In the genomic region with DNA sequence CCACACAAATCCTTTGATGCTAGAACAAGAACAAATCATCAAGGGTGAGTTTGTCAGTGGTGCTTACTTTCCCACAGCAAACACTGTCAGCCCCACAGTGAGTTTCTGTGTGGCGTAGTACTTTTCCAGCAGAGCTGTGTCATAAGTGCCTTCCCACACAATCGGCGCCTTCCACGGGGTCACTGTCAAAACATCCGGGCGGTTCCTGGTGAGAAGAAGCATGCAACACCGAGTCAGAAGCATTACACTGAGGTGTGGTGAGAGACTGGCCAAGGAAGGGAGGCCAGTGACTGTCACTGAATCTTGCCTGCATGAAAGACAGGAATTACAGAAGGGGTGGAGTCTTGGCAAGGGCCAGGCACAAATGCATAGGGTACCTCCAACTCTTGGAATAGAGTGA, we compare ENCODE assay signal across 27 mouse cellular contexts. TPM values are rescaled to one million over a fixed set of nuclear protein-coding genes. Genes with fewer than 3 reads are reported as not detected.
DNase-seq lines count a peak whose midpoint lies in the region; ATAC-seq lines count a peak whose summit lies in the region.
"Had no signal": no experiment of that assay in that cellular context is flagged by ENCODE, and none has a peak within 500 bp of the region (broad histone marks: within the 10 kb centered on the region; RNA-seq: fewer than 3 reads in every experiment).

No protein-coding gene starts in this region.

- H3K4me2 ChIP-seq in forebrain, embryonic 11.5 days (ENCODE audit: low read depth, low read length, severe bottlenecking) = no peak overlapping the region
- H3K4me2 ChIP-seq in forebrain, embryonic 13.5 days = no peak overlapping the region
- H3K4me2 ChIP-seq in heart, embryonic 14.5 days (ENCODE audit: low read length) = no peak overlapping the region
- H3K4me2 ChIP-seq: embryonic facial prominence, embryonic 13.5 days; forebrain, embryonic 15.5 days; hindbrain, embryonic 13.5 days had no signal

- no peaks in the 10 kb centered on the region for H3K36me3 ChIP-seq in forebrain, embryonic 11.5 days (ENCODE audit: control insufficient read depth, insufficient read depth, low read length)
- no peaks in the 10 kb centered on the region for H3K36me3 ChIP-seq in forebrain, embryonic 13.5 days (ENCODE audit: poor library complexity, severe bottlenecking)
- H3K36me3 ChIP-seq in heart, embryonic 14.5 days (ENCODE audit: control insufficient read depth, insufficient read depth, low read length) = peaks cover 59% of the 10 kb centered on the region
- peaks cover 95% of the 10 kb centered on the region for H3K36me3 ChIP-seq in megakaryocyte, embryonic 14.5 days (replicated peaks; ENCODE audit: low read length)
- H3K36me3 ChIP-seq: forebrain, embryonic 15.5 days; hindbrain, embryonic 13.5 days had no signal

- WGBS in forebrain, embryonic 11.5 days = 84% methylated on average over 7 of the region's 7 CpGs
- WGBS in forebrain, embryonic 13.5 days = 84% methylated on average over 7 of the region's 7 CpGs
- 61% methylated on average over 7 of the region's 7 CpGs for WGBS in heart, embryonic 14.5 days

- H3K9me3 ChIP-seq in forebrain, embryonic 11.5 days (ENCODE audit: control insufficient read depth, low read length) = no peaks in the 10 kb centered on the region
- H3K9me3 ChIP-seq in forebrain, embryonic 13.5 days (replicated peaks) = no peaks in the 10 kb centered on the region
- H3K9me3 ChIP-seq in heart, embryonic 14.5 days (ENCODE audit: control insufficient read depth, low read length) = no peaks in the 10 kb centered on the region
- H3K9me3 ChIP-seq in megakaryocyte, embryonic 14.5 days = no peaks in the 10 kb centered on the region
- H3K9me3 ChIP-seq: embryonic facial prominence, embryonic 13.5 days; forebrain, embryonic 15.5 days; hindbrain, embryonic 13.5 days had no signal

- H3K4me3 ChIP-seq in forebrain, embryonic 11.5 days (ENCODE audit: low read depth, low read length) = no peak overlapping the region
- H3K4me3 ChIP-seq in forebrain, embryonic 13.5 days = no peak overlapping the region
- H3K4me3 ChIP-seq in heart, embryonic 14.5 days (ENCODE audit: control insufficient read depth in 1 of 2, insufficient read depth in 1 of 2, low read depth in 1 of 2, low read length in 2 of 2) = no peak overlapping the region
- H3K4me3 ChIP-seq in megakaryocyte, embryonic 14.5 days (replicated peaks) = peak overlapping the region; percentile 44
- H3K4me3 ChIP-seq: embryonic facial prominence, embryonic 13.5 days; forebrain, embryonic 15.5 days; hindbrain, embryonic 13.5 days had no signal

- no peaks in the 10 kb centered on the region for H3K4me1 ChIP-seq in forebrain, embryonic 11.5 days (replicated peaks; ENCODE audit: control insufficient read depth, insufficient read depth, low read length)
- no peaks in the 10 kb centered on the region for H3K4me1 ChIP-seq in forebrain, embryonic 13.5 days
- H3K4me1 ChIP-seq in heart, embryonic 14.5 days (ENCODE audit: control insufficient read depth in 2 of 2, insufficient read depth in 2 of 2, low read length in 2 of 2) = peaks cover 2 to 7% of the 10 kb centered on the region in 2 experiments; a peak in 1 of 4 replicates
- peaks cover 64% of the 10 kb centered on the region for H3K4me1 ChIP-seq in megakaryocyte, embryonic 14.5 days
- H3K4me1 ChIP-seq: embryonic facial prominence, embryonic 13.5 days; forebrain, embryonic 15.5 days; hindbrain, embryonic 13.5 days had no signal

- DNase-seq in forebrain, embryonic 11.5 days (ENCODE audit: low spot score) = peak; percentile 43
- DNase-seq in heart, adult 8-10 months (ENCODE audit: low spot score) = no peak
- peak; percentile 28 for DNase-seq in naive thymus-derived CD4-positive, alpha-beta T cell, adult 2 months (ENCODE audit: low read depth)
- DNase-seq in cerebellum, adult 9-10 months = no peak
- DNase-seq: adrenal gland, adult 2 months; adrenal gland, postnatal 36 days; cerebellum, adult 11 months; cerebellum, adult 9-11 months; cerebellum, postnatal 36 days; gastrocnemius, postnatal 36 days; kidney, adult 11 months; kidney, adult 9 months had no signal

- ATAC-seq in forebrain, embryonic 11.5 days (replicated peaks; ENCODE audit: low FRiP score) = no peak
- ATAC-seq in forebrain, embryonic 13.5 days = no peak
- ATAC-seq in heart, embryonic 14.5 days (ENCODE audit: insufficient number of reproducible peaks, insufficient read depth, low FRiP score, low read depth) = no peak
- no peak for ATAC-seq in megakaryocyte, adult 5-6 weeks (ENCODE audit: poor library complexity, severe bottlenecking)
- ATAC-seq: activated CD4-positive, CD25-positive, alpha-beta regulatory T cell, adult 4 months; forebrain, embryonic 15.5 days; hindbrain, postnatal 0 days had no signal

- H3K27ac ChIP-seq in forebrain, embryonic 11.5 days (ENCODE audit: low read depth, low read length) = no peak overlapping the region
- no peak overlapping the region for H3K27ac ChIP-seq in forebrain, embryonic 13.5 days
- 0 out of 4 replicates have a peak overlapping the region, but pooled peaks have one; percentile 4 to 21 for H3K27ac ChIP-seq in heart, embryonic 14.5 days (replicated peaks in 1 of 2; ENCODE audit: control insufficient read depth in 1 of 2, insufficient read depth in 1 of 2, low read depth in 2 of 2, low read length in 2 of 2)
- H3K27ac ChIP-seq: embryonic facial prominence, embryonic 13.5 days; forebrain, embryonic 15.5 days; hindbrain, embryonic 13.5 days; hindbrain, postnatal 0 days had no signal

- H3K27me3 ChIP-seq in forebrain, embryonic 11.5 days (ENCODE audit: control insufficient read depth, insufficient read depth, low read length) = no peaks in the 10 kb centered on the region
- H3K27me3 ChIP-seq in forebrain, embryonic 13.5 days = no peaks in the 10 kb centered on the region
- no peaks in the 10 kb centered on the region for H3K27me3 ChIP-seq in heart, embryonic 14.5 days (ENCODE audit: control insufficient read depth, insufficient read depth, low read length)
- H3K27me3 ChIP-seq in megakaryocyte, embryonic 14.5 days (replicated peaks) = no peaks in the 10 kb centered on the region
- H3K27me3 ChIP-seq: embryonic facial prominence, embryonic 13.5 days; forebrain, embryonic 15.5 days; hindbrain, embryonic 13.5 days had no signal

- no peak overlapping the region for H3K9ac ChIP-seq in forebrain, embryonic 11.5 days (ENCODE audit: low read length)
- no peak overlapping the region for H3K9ac ChIP-seq in forebrain, embryonic 13.5 days
- no peak overlapping the region for H3K9ac ChIP-seq in heart, embryonic 14.5 days (ENCODE audit: low read length)
- H3K9ac ChIP-seq: embryonic facial prominence, embryonic 13.5 days; forebrain, embryonic 15.5 days; hindbrain, embryonic 13.5 days had no signal

RNA-seq across cellular contexts. Expression of a gene that starts 10.9 kb away (rescaled TPM):
- polyA plus RNA-seq in forebrain, embryonic 11.5 days (2014; fragmentation: Nextera tagmentation; extraction: Ambion mirVana) = not detected in 2 replicates
- not detected in 2 replicates for polyA plus RNA-seq in forebrain, embryonic 13.5 days (2015; fragmentation: Nextera tagmentation; extraction: Ambion mirVana)
- not detected in 2 replicates for polyA plus RNA-seq in heart, embryonic 14.5 days (2014; fragmentation: Nextera tagmentation; extraction: Ambion mirVana)
- total RNA-seq in heart, adult 8-10 months (2022) = not detected
- not detected in 2 replicates for polyA plus RNA-seq in megakaryocyte, embryonic 14.5 days (2012; ENCODE audit: insufficient read depth, low replicate concordance)
- not detected in 2 replicates for total RNA-seq in megakaryocyte, adult 5-6 weeks (2015)
- total RNA-seq in megakaryocyte, adult 5-6 weeks (2017) = not detected in 2 replicates
- total RNA-seq: adrenal gland, adult 2 months; adrenal gland, postnatal 36 days; gastrocnemius, adult 8-10 months; gastrocnemius, postnatal 36 days; hematopoietic stem cell, adult 5-6 weeks; hindbrain, postnatal 0 days; MEL had no signal
- polyA plus RNA-seq: activated CD4-positive, CD25-positive, alpha-beta regulatory T cell, adult 4 months; adrenal gland, adult 2 months; brain, embryonic 14.5 days; C2C12; embryonic facial prominence, embryonic 13.5 days; forebrain, embryonic 15.5 days; heart, postnatal 0 days; hindbrain, embryonic 13.5 days; hindbrain, postnatal 0 days had no signal

RNA-seq across cellular contexts. Expression of a gene that starts 40.3 kb away (rescaled TPM):
- not detected in 2 replicates for polyA plus RNA-seq in forebrain, embryonic 11.5 days (2014; fragmentation: Nextera tagmentation; extraction: Ambion mirVana)
- not detected in 2 replicates for polyA plus RNA-seq in forebrain, embryonic 13.5 days (2015; fragmentation: Nextera tagmentation; extraction: Ambion mirVana)
- not detected in 2 replicates for polyA plus RNA-seq in heart, embryonic 14.5 days (2014; fragmentation: Nextera tagmentation; extraction: Ambion mirVana)
- not detected for total RNA-seq in heart, adult 8-10 months (2022)
- not detected in 2 replicates for polyA plus RNA-seq in megakaryocyte, embryonic 14.5 days (2012; ENCODE audit: insufficient read depth, low replicate concordance)
- total RNA-seq in megakaryocyte, adult 5-6 weeks (2015) = not detected in 2 replicates
- total RNA-seq in megakaryocyte, adult 5-6 weeks (2017) = not detected in 2 replicates
- total RNA-seq: adrenal gland, adult 2 months; adrenal gland, postnatal 36 days; gastrocnemius, adult 8-10 months; gastrocnemius, postnatal 36 days; hematopoietic stem cell, adult 5-6 weeks; hindbrain, postnatal 0 days; MEL had no signal
- polyA plus RNA-seq: activated CD4-positive, CD25-positive, alpha-beta regulatory T cell, adult 4 months; adrenal gland, adult 2 months; brain, embryonic 14.5 days; C2C12; embryonic facial prominence, embryonic 13.5 days; forebrain, embryonic 15.5 days; heart, postnatal 0 days; hindbrain, embryonic 13.5 days; hindbrain, postnatal 0 days had no signal

RNA-seq across cellular contexts. Expression of a gene that starts 55.2 kb away (rescaled TPM):
- polyA plus RNA-seq in forebrain, embryonic 11.5 days (2014; fragmentation: Nextera tagmentation; extraction: Ambion mirVana) = 5.1 and 7.2 TPM in 2 replicates
- 4.1 and 4.7 TPM in 2 replicates for polyA plus RNA-seq in forebrain, embryonic 13.5 days (2015; fragmentation: Nextera tagmentation; extraction: Ambion mirVana)
- 37.9 and 39.4 TPM in 2 replicates for polyA plus RNA-seq in heart, embryonic 14.5 days (2014; fragmentation: Nextera tagmentation; extraction: Ambion mirVana)
- 10 to 100 TPM in 3 of 4 experiments, 1 to 10 TPM in 1; 9.9 to 18.2 (median 14.5) TPM for total RNA-seq in heart, adult 8-10 months (2022)
- polyA plus RNA-seq in megakaryocyte, embryonic 14.5 days (2012; ENCODE audit: insufficient read depth, low replicate concordance) = 1.9 and 6.5 TPM in 2 replicates
- 41.7 and 51.1 TPM in 2 replicates for total RNA-seq in megakaryocyte, adult 5-6 weeks (2015)
- 68.3 and 71.2 TPM in 2 replicates for total RNA-seq in megakaryocyte, adult 5-6 weeks (2017)

Comparison
In these comparisons a context has a peak if more than half of its experiments do, and no peak if none do; other contexts are left out.
1. DNase-seq: peak in forebrain, embryonic 11.5 days (single experiment) and naive thymus-derived CD4-positive, alpha-beta T cell, adult 2 months (single experiment); none in heart, adult 8-10 months (single experiment) and cerebellum, adult 9-10 months (single experiment).
2. H3K27ac ChIP-seq: peak in heart, embryonic 14.5 days (2 of 2); none in forebrain, embryonic 11.5 days (single experiment) and forebrain, embryonic 13.5 days (single experiment).